Mouse (Mus musculus): ENCODE data around the gene Ripor1. TPM values are rescaled to one million over a fixed set of nuclear protein-coding genes. Genes with fewer than 3 reads are reported as not detected.

Ripor1 gene
- total and polyA plus RNA-seq, 3 experiments: 8.0 to 179 (median 150) TPM

DNA sequence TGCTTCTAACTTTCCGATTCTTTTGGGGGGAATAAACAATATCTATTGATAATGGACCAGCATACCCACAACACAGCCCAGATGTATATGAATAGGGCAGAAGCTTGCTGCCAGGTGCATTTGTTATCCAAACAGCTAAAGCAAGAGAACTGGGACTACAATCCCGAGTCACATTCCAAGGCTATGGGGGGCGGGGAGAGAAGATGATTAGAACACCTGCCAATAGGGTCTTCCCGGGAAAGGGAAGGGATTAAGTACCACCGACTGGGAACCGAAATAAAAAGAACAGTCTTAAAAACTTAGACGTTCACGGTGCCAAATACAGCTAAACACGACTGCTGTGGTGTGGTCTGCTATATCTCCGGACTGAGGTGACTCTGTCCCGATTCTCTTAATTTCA lies 30.4 kb downstream of the Ripor1 start:
- Histone ChIP-seq H3K4me3 (ENCODE audit: low read depth, low read length) (peak overlapping the region; percentile 90), H3K4me1 (ENCODE audit: insufficient read depth, low read depth, low read length) (peaks cover 40% of the 10 kb centered on the region)
- ATAC-seq (ENCODE audit: extremely low read depth, insufficient number of reproducible peaks, low FRiP score, poor library complexity, severe bottlenecking): no peak

DNA sequence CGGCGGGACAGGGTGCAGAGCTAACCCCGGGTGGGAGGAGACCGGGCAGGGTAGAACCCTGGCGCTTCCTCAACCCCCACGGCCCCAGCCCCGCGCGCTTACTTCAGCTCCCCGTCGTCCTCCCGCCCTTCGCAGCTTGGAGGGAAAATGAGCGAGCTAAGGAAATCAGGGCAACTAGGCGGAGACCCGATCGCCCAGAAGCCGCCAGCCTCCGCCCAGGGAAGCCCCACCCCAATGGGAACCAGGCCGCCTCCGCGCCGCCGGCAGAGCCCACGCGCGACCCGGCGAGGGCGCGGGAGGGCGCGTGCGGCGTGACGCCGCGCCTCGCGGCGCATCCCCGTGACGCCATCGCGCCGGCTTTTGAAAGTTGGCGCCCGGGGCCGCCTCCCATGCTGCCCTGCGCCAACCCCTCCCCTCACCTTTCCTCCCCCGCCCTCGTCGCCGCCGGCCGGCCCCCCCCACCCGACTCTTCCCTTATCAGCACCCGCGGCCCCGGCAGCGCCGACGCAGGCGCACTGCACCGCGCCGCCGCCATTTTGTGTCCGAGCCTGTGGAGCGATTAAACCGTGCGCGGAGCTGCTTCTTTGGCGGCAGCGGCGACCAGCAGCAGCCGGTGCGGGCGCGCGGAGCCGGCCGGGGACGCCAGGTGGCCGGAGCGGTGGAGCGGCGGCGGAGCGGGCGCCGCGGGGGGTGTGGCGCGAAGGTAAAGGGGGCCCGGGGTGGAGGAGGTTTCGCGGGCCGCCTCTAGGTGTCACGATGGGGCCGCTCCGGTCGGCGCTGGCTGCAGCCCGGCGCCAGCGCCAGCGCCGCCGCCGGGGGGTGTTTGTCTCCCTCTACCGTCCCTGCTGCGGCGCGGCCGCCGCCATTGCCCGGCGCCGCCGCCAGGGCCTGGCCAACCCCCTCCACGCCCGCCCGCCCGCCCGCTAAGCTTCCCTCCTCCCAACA lies 31.2 kb downstream of the Ripor1 start, which contains the start of gene Ctcf:
TSS of gene Ctcf (plus strand) at position 551 of the 945 bp plus-strand sequence.
- peaks cover 47% of the 10 kb centered on the region for H3K4me1 ChIP-seq (ENCODE audit: insufficient read depth, low read depth, low read length)
- H3K9me3 ChIP-seq (replicated peaks): no peaks in the 10 kb centered on the region
- H3K4me3 ChIP-seq (ENCODE audit: low read depth, low read length): peak within 1 kb of the TSS; percentile 90
- no peaks in the 10 kb centered on the region for H3K27me3 ChIP-seq (ENCODE audit: insufficient read depth, low read length)
- ATAC-seq (ENCODE audit: extremely low read depth, insufficient number of reproducible peaks, low FRiP score, poor library complexity, severe bottlenecking) (peak; percentile 54), DNase-seq (ENCODE audit: low spot score) (peak; percentile 92)
- TF ChIP-seq CTCF (IDR thresholded peaks at IDR 0.05; ENCODE audit: low read depth, low read length): peak; percentile 4; the same call in 1 of the 2 replicates
- no peak for TF ChIP-seq GATA1 (IDR thresholded peaks at IDR 0.05; ENCODE audit: borderline replicate concordance, low read length)
- peaks cover 33% of the 10 kb centered on the region for H3K36me3 ChIP-seq (replicated peaks)

More for the DNA sequence above, 30.4 kb downstream of the Ripor1 start:
- TF ChIP-seq GATA1 (IDR thresholded peaks at IDR 0.05; ENCODE audit: borderline replicate concordance, low read length) (no peak), TAL1 (conservative IDR thresholded peaks at IDR 0.05; ENCODE audit: low read depth, low read length) (no peak), POLR2AphosphoS5 (IDR thresholded peaks at IDR 0.05; ENCODE audit: insufficient replicate concordance, low read depth, low read length) (no peak)
- no peaks in the 10 kb centered on the region for H3K27me3 ChIP-seq (ENCODE audit: insufficient read depth, low read length)
- no peaks in the 10 kb centered on the region for H3K9me3 ChIP-seq (replicated peaks)
- DNase-seq (ENCODE audit: low spot score): no peak
- peaks cover 34% of the 10 kb centered on the region for H3K36me3 ChIP-seq (replicated peaks)

DNA sequence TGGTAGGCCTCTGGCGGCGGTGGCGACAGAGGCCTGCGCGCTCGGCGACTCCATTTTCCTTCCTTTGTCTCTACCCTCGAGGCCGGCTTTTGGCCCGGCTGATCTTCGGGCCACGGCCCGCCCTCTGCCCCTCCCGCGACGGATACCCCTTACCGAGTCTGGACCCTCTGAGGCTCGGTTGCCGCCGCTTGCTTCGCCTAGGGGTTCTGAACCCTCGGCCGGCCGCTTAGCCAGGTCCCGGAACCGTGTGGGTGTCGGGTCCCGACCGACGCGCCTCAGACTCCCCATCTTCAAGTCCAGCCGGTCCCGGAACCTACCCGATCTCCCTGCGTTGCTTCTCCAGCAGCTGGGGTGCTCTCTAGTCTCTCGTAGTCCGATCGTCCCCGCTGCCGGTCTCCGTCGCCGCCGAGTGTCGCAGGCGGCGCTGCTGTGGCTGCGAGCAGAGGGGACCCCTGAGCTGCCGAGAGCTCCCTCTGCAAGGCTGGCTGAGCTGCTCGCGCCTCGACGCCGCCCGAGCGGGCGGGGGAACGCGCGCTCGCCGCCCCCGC lies 32.0 kb downstream of the Ripor1 start, which contains the start of gene Agrp:
TSS of gene Agrp (minus strand) at position 431 of the 548 bp plus-strand sequence.
- DNase-seq (ENCODE audit: low spot score) (peak; percentile 67), ATAC-seq (ENCODE audit: extremely low read depth, insufficient number of reproducible peaks, low FRiP score, poor library complexity, severe bottlenecking) (0 out of 2 replicates have a peak, but pooled peaks have one; percentile 6)
- H3K4me3 ChIP-seq (ENCODE audit: low read depth, low read length): peak within 1 kb of the TSS; percentile 90
- no peaks in the 10 kb centered on the region for H3K9me3 ChIP-seq (replicated peaks)
- H3K27me3 ChIP-seq (ENCODE audit: insufficient read depth, low read length): no peaks in the 10 kb centered on the region
- TF ChIP-seq GATA2 (IDR thresholded peaks at IDR 0.05; ENCODE audit: borderline replicate concordance, low read depth, low read length) (no peak), POLR2AphosphoS5 (IDR thresholded peaks at IDR 0.05; ENCODE audit: insufficient replicate concordance, low read depth, low read length) (no peak), GATA1 (IDR thresholded peaks at IDR 0.05; ENCODE audit: borderline replicate concordance, low read length) (no peak), CTCF (IDR thresholded peaks at IDR 0.05; ENCODE audit: low read depth, low read length) (no peak), TAL1 (conservative IDR thresholded peaks at IDR 0.05; ENCODE audit: low read depth, low read length) (no peak)
- H3K4me1 ChIP-seq (ENCODE audit: insufficient read depth, low read depth, low read length): peaks cover 44% of the 10 kb centered on the region
- H3K36me3 ChIP-seq (replicated peaks): peaks cover 29% of the 10 kb centered on the region

DNA sequence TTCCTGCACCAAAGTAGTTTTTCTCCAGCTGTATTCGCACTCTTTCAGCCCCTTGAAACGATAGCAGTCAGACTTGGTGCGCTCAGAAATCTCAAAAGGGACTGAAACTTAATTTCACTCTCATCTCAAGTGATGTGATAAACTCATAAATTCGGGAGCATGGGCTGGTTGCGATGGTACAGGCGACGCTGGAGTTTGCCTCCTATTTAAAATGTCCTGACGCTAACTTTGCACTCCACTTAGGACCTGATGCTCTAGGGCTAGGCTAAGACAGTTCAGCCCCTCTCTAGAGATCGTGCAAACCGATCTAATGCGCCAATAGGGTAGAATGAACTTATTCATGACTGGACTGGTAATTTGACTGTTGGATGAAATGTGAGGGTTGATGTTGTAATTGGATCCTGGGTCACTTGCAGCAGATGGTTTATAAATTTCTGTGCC lies 32.6 kb downstream of the Ripor1 start:
- DNase-seq (ENCODE audit: low spot score): no peak

DNA sequence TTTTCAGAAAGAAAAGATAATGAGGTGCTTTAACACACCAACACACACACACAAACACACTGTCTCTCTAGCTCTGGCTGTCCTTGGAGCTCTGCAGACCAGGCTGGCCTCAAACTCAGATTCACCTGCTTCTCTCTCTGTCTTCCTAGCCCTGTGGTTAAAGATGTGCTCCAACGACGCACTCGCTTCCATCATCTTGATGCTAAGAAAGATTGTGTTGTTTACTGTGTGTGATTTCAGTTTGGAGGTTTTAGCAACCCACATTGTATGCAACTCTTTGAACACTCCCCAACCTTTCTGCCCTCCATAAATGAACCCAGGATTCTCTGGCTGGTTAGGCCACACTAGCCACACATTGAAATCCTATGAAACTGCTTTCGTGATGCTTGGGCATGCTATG lies 33.5 kb downstream of the Ripor1 start:
- ATAC-seq (ENCODE audit: extremely low read depth, insufficient number of reproducible peaks, low FRiP score, poor library complexity, severe bottlenecking) (no peak), DNase-seq (ENCODE audit: low spot score) (no peak)
- no peaks in the 10 kb centered on the region for H3K27me3 ChIP-seq (ENCODE audit: insufficient read depth, low read length)
- peak overlapping the region; percentile 90; the same call in 1 of the 2 replicates for H3K4me3 ChIP-seq (ENCODE audit: low read depth, low read length)
- peaks cover 29% of the 10 kb centered on the region for H3K36me3 ChIP-seq (replicated peaks)
- H3K4me1 ChIP-seq (ENCODE audit: insufficient read depth, low read depth, low read length): peaks cover 44% of the 10 kb centered on the region
- TF ChIP-seq POLR2AphosphoS5 (IDR thresholded peaks at IDR 0.05; ENCODE audit: insufficient replicate concordance, low read depth, low read length) (no peak), GATA1 (IDR thresholded peaks at IDR 0.05; ENCODE audit: borderline replicate concordance, low read length) (no peak), CTCF (IDR thresholded peaks at IDR 0.05; ENCODE audit: low read depth, low read length) (no peak), TAL1 (conservative IDR thresholded peaks at IDR 0.05; ENCODE audit: low read depth, low read length) (no peak), GATA2 (IDR thresholded peaks at IDR 0.05; ENCODE audit: borderline replicate concordance, low read depth, low read length) (no peak)
- no peaks in the 10 kb centered on the region for H3K9me3 ChIP-seq (replicated peaks)

More for the DNA sequence above, 32.6 kb downstream of the Ripor1 start:
- TF ChIP-seq GATA1 (IDR thresholded peaks at IDR 0.05; ENCODE audit: borderline replicate concordance, low read length) (no peak), POLR2AphosphoS5 (IDR thresholded peaks at IDR 0.05; ENCODE audit: insufficient replicate concordance, low read depth, low read length) (no peak), GATA2 (IDR thresholded peaks at IDR 0.05; ENCODE audit: borderline replicate concordance, low read depth, low read length) (no peak), TAL1 (conservative IDR thresholded peaks at IDR 0.05; ENCODE audit: low read depth, low read length) (no peak)
- ATAC-seq (ENCODE audit: extremely low read depth, insufficient number of reproducible peaks, low FRiP score, poor library complexity, severe bottlenecking): no peak; the same call in 1 of the 2 replicates
- H3K36me3 ChIP-seq (replicated peaks): peaks cover 27% of the 10 kb centered on the region
- no peaks in the 10 kb centered on the region for H3K9me3 ChIP-seq (replicated peaks)
- no peaks in the 10 kb centered on the region for H3K27me3 ChIP-seq (ENCODE audit: insufficient read depth, low read length)
- peaks cover 47% of the 10 kb centered on the region for H3K4me1 ChIP-seq (ENCODE audit: insufficient read depth, low read depth, low read length)
- peak overlapping the region; percentile 90 for H3K4me3 ChIP-seq (ENCODE audit: low read depth, low read length)

DNA sequence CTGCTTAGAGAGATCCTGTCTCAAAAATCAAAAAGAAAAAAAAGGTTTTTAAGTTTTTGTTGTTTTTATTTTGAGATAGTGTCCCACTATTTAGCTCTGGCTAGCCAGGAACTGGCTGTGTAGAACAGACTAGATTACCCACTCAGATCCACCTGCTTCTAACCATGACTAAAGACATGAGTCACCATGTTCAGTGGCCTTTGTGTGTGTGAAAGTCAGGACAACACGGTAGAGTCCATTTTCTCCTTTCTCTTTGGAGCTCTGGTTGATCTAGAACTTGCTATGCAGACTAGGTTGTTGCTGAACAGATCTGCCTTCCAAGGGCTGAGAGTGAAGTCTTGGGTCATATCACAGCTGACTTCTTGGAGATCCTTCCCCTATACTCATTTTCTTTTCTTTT lies 34.8 kb downstream of the Ripor1 start:
- peaks cover 32% of the 10 kb centered on the region for H3K36me3 ChIP-seq (replicated peaks)
- DNase-seq (ENCODE audit: low spot score): no peak

More for the DNA sequence above, 34.8 kb downstream of the Ripor1 start:
- Histone ChIP-seq H3K27me3 (ENCODE audit: insufficient read depth, low read length) (no peaks in the 10 kb centered on the region), H3K9me3 (replicated peaks) (no peaks in the 10 kb centered on the region), H3K4me3 (ENCODE audit: low read depth, low read length) (no peak overlapping the region), H3K4me1 (ENCODE audit: insufficient read depth, low read depth, low read length) (peaks cover 39% of the 10 kb centered on the region)
- TF ChIP-seq GATA1 (IDR thresholded peaks at IDR 0.05; ENCODE audit: borderline replicate concordance, low read length): no peak
- no peak for TF ChIP-seq GATA2 (IDR thresholded peaks at IDR 0.05; ENCODE audit: borderline replicate concordance, low read depth, low read length)
- no peak for TF ChIP-seq POLR2AphosphoS5 (IDR thresholded peaks at IDR 0.05; ENCODE audit: insufficient replicate concordance, low read depth, low read length)
- no peak for ATAC-seq (ENCODE audit: extremely low read depth, insufficient number of reproducible peaks, low FRiP score, poor library complexity, severe bottlenecking)

All from G1E (cell line).